Mouse (Mus musculus) lung, embryonic 14.5 days (tissue): ENCODE data around the gene Srms. TPM values are rescaled to one million over a fixed set of nuclear protein-coding genes. Genes with fewer than 3 reads are reported as not detected.
A peak's percentile ranks its signal among the peaks of the same experiment; 100 is the strongest.

ENCODE experiments used
- ATAC-seq: fragments of 200-750 bp; cut with Nextera tagmentation; 2 replicates; pipeline ENCODE4 v1.8.0; 2017; ENCODE audit warnings: mild to moderate bottlenecking, moderate TSS enrichment, moderate library complexity; ENCODE audit not compliant: insufficient read depth
- DNase-seq: peaks from one replicate; pipeline ENCODE4 v3.0.0-alpha.2; 2015
- H3K27ac ChIP-seq: fragments of 300-500 bp; sonication (generic); 2 replicates; pipeline ENCODE4 v1.5.1; 2014; ENCODE audit warnings: low read depth, mild to moderate bottlenecking, moderate library complexity
- H3K27me3 ChIP-seq: fragments of 300-500 bp; sonication (generic); 2 replicates; pipeline ENCODE4 v1.6.1; 2014; ENCODE audit warnings: low read length, control low read depth; ENCODE audit not compliant: insufficient read depth
- H3K36me3 ChIP-seq: fragments of 300-500 bp; sonication (generic); 2 replicates; pipeline ENCODE4 v1.6.1; 2014; ENCODE audit warnings: control low read depth; ENCODE audit not compliant: insufficient read depth
- H3K4me1 ChIP-seq: fragments of 300-500 bp; sonication (generic); 2 replicates; pipeline ENCODE4 v1.6.1; 2014; ENCODE audit warnings: antibody characterized with exemption, control low read depth; ENCODE audit not compliant: insufficient read depth
- H3K4me2 ChIP-seq: fragments of 300-500 bp; sonication (generic); 2 replicates; pipeline ENCODE4 v1.6.1; 2014; ENCODE audit warnings: mild to moderate bottlenecking
- H3K4me3 ChIP-seq: fragments of 300-500 bp; sonication (generic); 2 replicates; pipeline ENCODE4 v1.5.1; 2014; ENCODE audit warnings: low read depth, low read length
- H3K9ac ChIP-seq: fragments of 300-500 bp; sonication (generic); 2 replicates; pipeline ENCODE4 v1.6.1; 2014
- H3K9me3 ChIP-seq: fragments of 300-500 bp; sonication (generic); 2 replicates; pipeline ENCODE4 v1.6.1; 2016; ENCODE audit warnings: low read depth, low read length, control low read depth
- CTCF ChIP-seq: IDR thresholded peaks from 2 replicates; pipeline ENCODE4 v1.5.1; 2016; ENCODE audit warnings: antibody characterized with exemption, low read depth
- WGBS: fragments of 180-500 bp; shearing (Covaris S2); extraction: QIAGEN DNeasy Blood & Tissue Kit; methylation state at CpG from one replicate; pipeline ENCODE4 v1.1.7; 2014; 5-methylcytosine and 5-hydroxymethylcytosine counted together
- polyA plus RNA-seq: library from polyadenylated mRNA; unstranded; fragments of >200 nt; fragmentation: Nextera tagmentation; extraction: Ambion mirVana; gene quantifications from 2 replicates; pipeline ENCODE4 v1.2.1, GENCODE M21; 2014

The Srms gene
- polyA plus RNA-seq, 1 experiment from 2014 or later, result 0.22 TPM

- peaks cover 16% of the 10 kb centered on the region; the same call in 1 of the 2 replicates for H3K36me3 ChIP-seq
- no peak overlapping the region for H3K4me3 ChIP-seq
- no peaks in the 10 kb centered on the region for H3K27me3 ChIP-seq
- no peaks in the 10 kb centered on the region for H3K9me3 ChIP-seq
- no peak overlapping the region for H3K27ac ChIP-seq
- DNase-seq, result no peak
- peak; percentile 40 for TF ChIP-seq CTCF
- no peaks in the 10 kb centered on the region for H3K4me1 ChIP-seq
- ATAC-seq, result no peak
- WGBS, result 76% methylated on average over 23 of the region's 23 CpGs
- no peak overlapping the region for H3K4me2 ChIP-seq
- H3K9ac ChIP-seq, result no peak overlapping the region
Measured at GRCm38 (mm10) chr2:181235681-181236566, 22.9 kb upstream of the Srms start.

- Histone ChIP-seq H3K27me3 (no peaks in the 10 kb centered on the region), H3K4me2 (no peak overlapping the region), H3K27ac (no peak overlapping the region), H3K9ac (no peak overlapping the region), H3K36me3 (peaks cover 16% of the 10 kb centered on the region; the same call in 1 of the 2 replicates), H3K4me3 (no peak overlapping the region), H3K9me3 (no peaks in the 10 kb centered on the region), H3K4me1 (no peaks in the 10 kb centered on the region)
- no peak for TF ChIP-seq CTCF
- WGBS, result 85% methylated on average over 11 of the region's 11 CpGs
- ATAC-seq (no peak), DNase-seq (no peak)
Measured at GRCm38 (mm10) chr2:181234680-181235079, 21.7 kb upstream of the Srms start.

- TF ChIP-seq CTCF, result no peak
- Histone ChIP-seq H3K4me2 (no peak overlapping the region), H3K9me3 (no peaks in the 10 kb centered on the region), H3K27me3 (no peaks in the 10 kb centered on the region), H3K4me3 (no peak overlapping the region), H3K9ac (no peak overlapping the region), H3K4me1 (no peaks in the 10 kb centered on the region), H3K36me3 (peaks cover 15% of the 10 kb centered on the region; the same call in 1 of the 2 replicates), H3K27ac (no peak overlapping the region)
- ATAC-seq, result no peak
- no peak for DNase-seq
- 84% methylated on average over 15 of the region's 15 CpGs for WGBS
Measured at GRCm38 (mm10) chr2:181233443-181233842, 20.5 kb upstream of the Srms start.

GRCm38 (mm10) chr2:181231171-181231570 lies 18.2 kb upstream of the Srms start:
- DNase-seq (no peak), ATAC-seq (no peak)
- no peak for TF ChIP-seq CTCF
- Histone ChIP-seq H3K9me3 (no peaks in the 10 kb centered on the region), H3K4me2 (no peak overlapping the region), H3K4me3 (no peak overlapping the region), H3K36me3 (peaks cover 5% of the 10 kb centered on the region; the same call in 1 of the 2 replicates), H3K4me1 (no peaks in the 10 kb centered on the region), H3K27ac (no peak overlapping the region), H3K9ac (no peak overlapping the region), H3K27me3 (no peaks in the 10 kb centered on the region)
- WGBS, result 79% methylated on average over 20 of the region's 20 CpGs

GRCm38 (mm10) chr2:181228335-181228734 lies 15.3 kb upstream of the Srms start:
- Histone ChIP-seq H3K9ac (no peak overlapping the region), H3K27ac (no peak overlapping the region), H3K36me3 (no peaks in the 10 kb centered on the region), H3K27me3 (no peaks in the 10 kb centered on the region), H3K4me2 (no peak overlapping the region), H3K4me3 (no peak overlapping the region), H3K9me3 (no peaks in the 10 kb centered on the region), H3K4me1 (no peaks in the 10 kb centered on the region)
- WGBS, result 42% methylated on average over 1 of the region's 1 CpGs
- TF ChIP-seq CTCF, result no peak
- DNase-seq, result peak; percentile 8
- ATAC-seq, result no peak

GRCm38 (mm10) chr2:181227122-181227521 lies 14.1 kb upstream of the Srms start:
- 68% methylated on average over 3 of the region's 3 CpGs for WGBS
- no peaks in the 10 kb centered on the region for H3K9me3 ChIP-seq
- no peak for DNase-seq
- no peak for ATAC-seq
- TF ChIP-seq CTCF, result no peak
- no peaks in the 10 kb centered on the region for H3K27me3 ChIP-seq
- H3K36me3 ChIP-seq, result no peaks in the 10 kb centered on the region
- no peak overlapping the region for H3K9ac ChIP-seq
- H3K4me2 ChIP-seq, result no peak overlapping the region
- H3K4me3 ChIP-seq, result no peak overlapping the region
- H3K4me1 ChIP-seq, result no peaks in the 10 kb centered on the region
- no peak overlapping the region for H3K27ac ChIP-seq

GRCm38 (mm10) chr2:181224994-181225393 lies 12.0 kb upstream of the Srms start:
- H3K4me1 ChIP-seq, result no peaks in the 10 kb centered on the region; the same call in 1 of the 2 replicates
- 74% methylated on average over 2 of the region's 2 CpGs for WGBS
- DNase-seq, result no peak
- no peak overlapping the region for H3K9ac ChIP-seq
- no peak for ATAC-seq
- H3K27me3 ChIP-seq, result no peaks in the 10 kb centered on the region
- H3K27ac ChIP-seq, result no peak overlapping the region
- H3K4me2 ChIP-seq, result no peak overlapping the region
- no peak overlapping the region for H3K4me3 ChIP-seq
- no peak for TF ChIP-seq CTCF
- no peaks in the 10 kb centered on the region for H3K36me3 ChIP-seq
- H3K9me3 ChIP-seq, result no peaks in the 10 kb centered on the region
